In the genomic region with DNA sequence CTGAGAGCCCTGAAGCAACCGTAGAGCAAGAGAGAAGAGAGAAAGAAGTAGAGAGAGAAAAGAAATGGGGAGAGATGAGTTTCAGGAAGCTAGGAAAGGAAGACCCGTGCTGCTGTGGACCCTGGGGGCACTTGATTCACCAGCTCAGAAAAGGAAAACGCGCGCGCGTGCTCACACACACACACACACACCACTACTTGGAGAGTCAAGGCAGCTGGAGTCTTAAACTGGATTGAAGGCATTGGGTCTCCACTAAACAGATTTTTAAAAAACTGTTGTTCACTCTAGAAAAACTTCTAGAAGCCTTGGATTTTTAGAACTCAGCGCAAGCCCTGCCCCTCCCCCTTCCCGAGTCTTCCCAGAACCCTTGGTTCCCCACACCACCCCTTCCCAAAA, we compare ENCODE assay signal across 10 mouse cellular contexts. TPM values are rescaled to one million over a fixed set of nuclear protein-coding genes. Genes with fewer than 3 reads are reported as not detected.
DNase-seq lines count a peak whose midpoint lies in the region; ATAC-seq and TF ChIP-seq lines count a peak whose summit lies in the region.
"Had no signal": no experiment of that assay in that cellular context is flagged by ENCODE, and none has a peak within 500 bp of the region (broad histone marks: within the 10 kb centered on the region; RNA-seq: fewer than 3 reads in every experiment).

No protein-coding gene starts in this region.

- intact Hi-C loops in heart, postnatal 10 days (cut with DNase I) = loop anchor here (2.0 to 5.0 kb wide), 2 partner anchors 669 to 713 kb away; a partner anchor contains a TSS

- H3K9ac ChIP-seq in heart, embryonic 13.5 days = peak overlapping the region; percentile 72
- H3K9ac ChIP-seq in hindbrain, embryonic 12.5 days = peak overlapping the region; percentile 80
- peak overlapping the region; percentile 98 for H3K9ac ChIP-seq in midbrain, embryonic 12.5 days (replicated peaks)
- no peak overlapping the region for H3K9ac ChIP-seq in intestine, postnatal 0 days (ENCODE audit: low read depth, low read length)

- H3K4me1 ChIP-seq in heart, embryonic 13.5 days = peaks cover 46% of the 10 kb centered on the region
- peaks cover 61% of the 10 kb centered on the region for H3K4me1 ChIP-seq in hindbrain, embryonic 12.5 days
- H3K4me1 ChIP-seq in midbrain, embryonic 12.5 days = peaks cover 48% of the 10 kb centered on the region
- no peaks in the 10 kb centered on the region; the same call in 1 of the 2 replicates for H3K4me1 ChIP-seq in intestine, postnatal 0 days (replicated peaks; ENCODE audit: control insufficient read depth, insufficient read depth, low read length)

- 8% methylated on average over 9 of the region's 9 CpGs for WGBS in heart, embryonic 13.5 days
- WGBS in hindbrain, embryonic 12.5 days = 3% methylated on average over 9 of the region's 9 CpGs
- WGBS in midbrain, embryonic 12.5 days = under 1% methylated on average over 9 of the region's 9 CpGs
- WGBS in intestine, postnatal 0 days = 12% methylated on average over 9 of the region's 9 CpGs

- no peak for DNase-seq in heart, postnatal 10 days
- DNase-seq in embryo, embryonic 10 days (ENCODE audit: low spot score) = peak; percentile 18
- no peak for DNase-seq in T-cell, adult 2 months (ENCODE audit: low spot score)
- DNase-seq: cerebellum, adult 11 months; right cerebral cortex, postnatal 14 days had no signal

- H3K4me3 ChIP-seq in heart, embryonic 13.5 days = peak overlapping the region; percentile 65
- H3K4me3 ChIP-seq in hindbrain, embryonic 12.5 days = peak overlapping the region; percentile 78
- H3K4me3 ChIP-seq in midbrain, embryonic 12.5 days = peak overlapping the region; percentile 92
- H3K4me3 ChIP-seq in intestine, postnatal 0 days (ENCODE audit: low read depth, low read length) = no peak overlapping the region

- H3K4me2 ChIP-seq in heart, embryonic 13.5 days = peak overlapping the region; percentile 81
- peak overlapping the region; percentile 67 for H3K4me2 ChIP-seq in hindbrain, embryonic 12.5 days (replicated peaks)
- peak overlapping the region; percentile 71 for H3K4me2 ChIP-seq in midbrain, embryonic 12.5 days (replicated peaks)
- no peak overlapping the region for H3K4me2 ChIP-seq in intestine, postnatal 0 days (replicated peaks; ENCODE audit: low read depth)

- no peak overlapping the region for H3K27ac ChIP-seq in heart, embryonic 13.5 days (replicated peaks)
- H3K27ac ChIP-seq in hindbrain, embryonic 12.5 days = peak overlapping the region; percentile 82
- peak overlapping the region; percentile 81 for H3K27ac ChIP-seq in midbrain, embryonic 12.5 days (replicated peaks)
- no peak overlapping the region for H3K27ac ChIP-seq in intestine, postnatal 0 days (ENCODE audit: low read depth, low read length)

- H3K36me3 ChIP-seq in heart, embryonic 13.5 days = no peaks in the 10 kb centered on the region
- H3K36me3 ChIP-seq in hindbrain, embryonic 12.5 days = peaks cover 6% of the 10 kb centered on the region
- H3K36me3 ChIP-seq in midbrain, embryonic 12.5 days = peaks cover 6% of the 10 kb centered on the region; the same call in 1 of the 2 replicates
- H3K36me3 ChIP-seq in intestine, postnatal 0 days (ENCODE audit: control insufficient read depth, insufficient read depth) = no peaks in the 10 kb centered on the region

- no peak for ATAC-seq in heart, embryonic 13.5 days (ENCODE audit: extremely low read depth, insufficient number of reproducible peaks, low FRiP score, low TSS enrichment)
- ATAC-seq in hindbrain, embryonic 12.5 days (ENCODE audit: low FRiP score) = no peak
- ATAC-seq in midbrain, embryonic 12.5 days (ENCODE audit: low FRiP score, low read depth) = no peak
- ATAC-seq in activated CD4-positive, CD25-positive, alpha-beta regulatory T cell, adult 4 months = no peak
- no peak for ATAC-seq in intestine, postnatal 0 days

- no peak for TF ChIP-seq CTCF in intestine, postnatal 0 days (IDR thresholded peaks at IDR 0.05; ENCODE audit: low read depth)

- no peaks in the 10 kb centered on the region for H3K9me3 ChIP-seq in heart, embryonic 13.5 days
- no peaks in the 10 kb centered on the region for H3K9me3 ChIP-seq in hindbrain, embryonic 12.5 days (replicated peaks)
- H3K9me3 ChIP-seq in midbrain, embryonic 12.5 days = no peaks in the 10 kb centered on the region
- no peaks in the 10 kb centered on the region for H3K9me3 ChIP-seq in intestine, postnatal 0 days (ENCODE audit: control insufficient read depth)

- H3K27me3 ChIP-seq in heart, embryonic 13.5 days (replicated peaks) = peaks cover 93% of the 10 kb centered on the region
- H3K27me3 ChIP-seq in hindbrain, embryonic 12.5 days = peaks cover 53% of the 10 kb centered on the region
- H3K27me3 ChIP-seq in midbrain, embryonic 12.5 days = peaks cover 62% of the 10 kb centered on the region
- peaks cover 96% of the 10 kb centered on the region for H3K27me3 ChIP-seq in intestine, postnatal 0 days (replicated peaks; ENCODE audit: control insufficient read depth, insufficient read depth, low read length)

RNA-seq across cellular contexts. Expression of a gene that starts 3.2 kb away (rescaled TPM):
- polyA plus RNA-seq in heart, embryonic 13.5 days (2015; fragmentation: Nextera tagmentation; extraction: Ambion mirVana) = 1.7 and 2.8 TPM in 2 replicates
- 1 to 10 TPM; 3.9 to 4.6 TPM for total RNA-seq in heart, postnatal 10 days (2021)
- 16.1 and 18.6 TPM in 2 replicates for polyA plus RNA-seq in hindbrain, embryonic 12.5 days (2016; fragmentation: Nextera tagmentation; extraction: Ambion mirVana)
- 13.3 and 15.0 TPM in 2 replicates for polyA plus RNA-seq in midbrain, embryonic 12.5 days (2016; fragmentation: Nextera tagmentation; extraction: Ambion mirVana)
- polyA plus RNA-seq in activated CD4-positive, CD25-positive, alpha-beta regulatory T cell, adult 4 months (2017; shearing (Covaris generic)) = not detected
- not detected in 2 replicates for polyA plus RNA-seq in intestine, postnatal 0 days (2015; fragmentation: Nextera tagmentation; extraction: Ambion mirVana)

Comparison
In these comparisons a context has a peak if more than half of its experiments do, and no peak if none do; other contexts are left out.
1. H3K27ac ChIP-seq: peak in hindbrain, embryonic 12.5 days (single experiment) and midbrain, embryonic 12.5 days (single experiment); none in heart, embryonic 13.5 days (single experiment) and intestine, postnatal 0 days (single experiment).